In genomic region chr2:4232761-4233322, GRCm38 (mm10) we compare ENCODE assay signal across 9 mouse cellular contexts.
DNase-seq lines count a peak whose midpoint lies in the region; ATAC-seq and TF ChIP-seq lines count a peak whose summit lies in the region.
"Had no signal": no experiment of that assay in that cellular context is flagged by ENCODE, and none has a peak within 500 bp of the region (broad histone marks: within the 10 kb centered on the region; RNA-seq: fewer than 3 reads in every experiment).

No protein-coding gene starts in this region.

- intact Hi-C loops in gastrocnemius, postnatal 36 days (cut with DNase I), result no loop called here

- no peaks in the 10 kb centered on the region for H3K9me3 ChIP-seq in kidney, postnatal 0 days (replicated peaks; ENCODE audit: low read length)
- H3K9me3 ChIP-seq in hindbrain, embryonic 12.5 days (replicated peaks), result no peaks in the 10 kb centered on the region
- no peaks in the 10 kb centered on the region for H3K9me3 ChIP-seq in midbrain, postnatal 0 days (ENCODE audit: low read length)
- H3K9me3 ChIP-seq: G1E had no signal

- H3K27ac ChIP-seq in kidney, postnatal 0 days, result no peak overlapping the region
- peak overlapping the region; percentile 76 for H3K27ac ChIP-seq in hindbrain, embryonic 12.5 days
- H3K27ac ChIP-seq in midbrain, postnatal 0 days (ENCODE audit: low read depth, low read length), result no peak overlapping the region

- no peaks in the 10 kb centered on the region for H3K36me3 ChIP-seq in kidney, postnatal 0 days (ENCODE audit: insufficient read depth, low read length)
- H3K36me3 ChIP-seq in hindbrain, embryonic 12.5 days, result no peaks in the 10 kb centered on the region
- no peaks in the 10 kb centered on the region for H3K36me3 ChIP-seq in midbrain, postnatal 0 days (ENCODE audit: insufficient read depth, low read length)
- H3K36me3 ChIP-seq: G1E had no signal

- H3K9ac ChIP-seq in kidney, postnatal 0 days (ENCODE audit: low read depth, low read length), result no peak overlapping the region
- H3K9ac ChIP-seq in hindbrain, embryonic 12.5 days, result no peak overlapping the region
- 0 out of 2 replicates have a peak overlapping the region, but pooled peaks have one; percentile 19 for H3K9ac ChIP-seq in midbrain, postnatal 0 days (replicated peaks; ENCODE audit: low read length, poor library complexity, severe bottlenecking)

- no peak overlapping the region for H3K4me3 ChIP-seq in kidney, postnatal 0 days (replicated peaks; ENCODE audit: low read depth, low read length)
- no peak overlapping the region for H3K4me3 ChIP-seq in hindbrain, embryonic 12.5 days
- no peak overlapping the region for H3K4me3 ChIP-seq in midbrain, postnatal 0 days (ENCODE audit: low read depth, low read length)

- H3K27me3 ChIP-seq in kidney, postnatal 0 days (ENCODE audit: insufficient read depth, low read length), result no peaks in the 10 kb centered on the region
- H3K27me3 ChIP-seq in hindbrain, embryonic 12.5 days, result no peaks in the 10 kb centered on the region
- H3K27me3 ChIP-seq in midbrain, postnatal 0 days (ENCODE audit: insufficient read depth, low read length), result no peaks in the 10 kb centered on the region

- no peak for DNase-seq in kidney, postnatal 0 days (ENCODE audit: low spot score)
- no peak for DNase-seq in kidney, adult 18-20 months
- peak; percentile 45 for DNase-seq in embryo, embryonic 9.5 days (ENCODE audit: extremely low spot score)
- peak; percentile 54 for DNase-seq in midbrain, postnatal 0 days (ENCODE audit: low spot score)
- no peak for DNase-seq in gastrocnemius, postnatal 25 days
- no peak for DNase-seq in left cerebral cortex, adult 8-10 months (ENCODE audit: low spot score in 2 of 2)
- no peak for DNase-seq in gastrocnemius, postnatal 36 days

- no peak for ATAC-seq in kidney, postnatal 0 days (replicated peaks; ENCODE audit: low FRiP score, low read depth)
- peak; percentile 66 for ATAC-seq in hindbrain, embryonic 12.5 days (ENCODE audit: low FRiP score)
- no peak for ATAC-seq in midbrain, postnatal 0 days (ENCODE audit: low FRiP score)

- TF ChIP-seq CTCF in kidney, postnatal 0 days (IDR thresholded peaks at IDR 0.05; ENCODE audit: low read depth), result no peak
- no peak for TF ChIP-seq CTCF in midbrain, postnatal 0 days (IDR thresholded peaks at IDR 0.05)

- H3K4me1 ChIP-seq in kidney, postnatal 0 days (replicated peaks; ENCODE audit: insufficient read depth, low read length), result no peaks in the 10 kb centered on the region
- peaks cover 32% of the 10 kb centered on the region for H3K4me1 ChIP-seq in hindbrain, embryonic 12.5 days
- peaks cover 13% of the 10 kb centered on the region for H3K4me1 ChIP-seq in midbrain, postnatal 0 days (ENCODE audit: insufficient read depth, low read length)

- H3K4me2 ChIP-seq in kidney, postnatal 0 days (ENCODE audit: low read length), result peak overlapping the region; percentile 21; the same call in 1 of the 2 replicates
- H3K4me2 ChIP-seq in hindbrain, embryonic 12.5 days (replicated peaks), result peak overlapping the region; percentile 38
- peak overlapping the region; percentile 33; the same call in 1 of the 2 replicates for H3K4me2 ChIP-seq in midbrain, postnatal 0 days (ENCODE audit: low read depth, low read length, poor library complexity, severe bottlenecking)

- WGBS in kidney, postnatal 0 days, result 20% methylated on average over 10 of the region's 10 CpGs
- WGBS in hindbrain, embryonic 12.5 days, result 21% methylated on average over 10 of the region's 10 CpGs
- 15% methylated on average over 10 of the region's 10 CpGs for WGBS in midbrain, postnatal 0 days

Comparison
In these comparisons a context has a peak if more than half of its experiments do, and no peak if none do; other contexts are left out.
1. DNase-seq: peak in embryo, embryonic 9.5 days (single experiment) and midbrain, postnatal 0 days (single experiment); none in kidney, postnatal 0 days (single experiment), kidney, adult 18-20 months (single experiment), gastrocnemius, postnatal 25 days (single experiment), left cerebral cortex, adult 8-10 months (0 of 2) and gastrocnemius, postnatal 36 days (0 of 2).
2. Peak in every context shown above with its lines, with median percentiles within 50 percentile points of each other: H3K4me2 ChIP-seq.